Mouse (Mus musculus) lung, embryonic 15.5 days (tissue): ENCODE data around the gene Prss27. TPM values are rescaled to one million over a fixed set of nuclear protein-coding genes. Genes with fewer than 3 reads are reported as not detected.
"Not testable (repeated sequence)": the region's sequence is repeated elsewhere in the genome, so short reads cannot be mapped to it uniquely, and the experiment has no call there.

ENCODE experiments used
- ATAC-seq: fragments of 200-750 bp; cut with Nextera tagmentation; 2 replicates; pipeline ENCODE4 v1.8.0; 2017; ENCODE audit warnings: moderate number of reproducible peaks, borderline replicate concordance; ENCODE audit not compliant: low FRiP score, low TSS enrichment; ENCODE audit errors: extremely low read depth
- H3K27ac ChIP-seq: fragments of 300-500 bp; sonication (generic); 2 replicates; pipeline ENCODE4 v1.5.1; 2015; ENCODE audit warnings: moderate library complexity, mild to moderate bottlenecking, inconsistent platforms
- H3K27me3 ChIP-seq: fragments of 300-500 bp; sonication (generic); 2 replicates; pipeline ENCODE4 v1.6.1; 2015; ENCODE audit warnings: inconsistent platforms
- H3K36me3 ChIP-seq: fragments of 300-500 bp; sonication (generic); 2 replicates; pipeline ENCODE4 v1.6.1; 2015; ENCODE audit warnings: inconsistent platforms
- H3K4me1 ChIP-seq: fragments of 300-500 bp; sonication (generic); 2 replicates; pipeline ENCODE4 v1.6.1; 2015; ENCODE audit warnings: inconsistent platforms
- H3K4me2 ChIP-seq: fragments of 300-500 bp; sonication (generic); 2 replicates; pipeline ENCODE4 v1.6.1; 2015; ENCODE audit warnings: inconsistent platforms, mild to moderate bottlenecking, moderate library complexity
- H3K4me3 ChIP-seq: fragments of 300-500 bp; sonication (generic); 2 replicates; pipeline ENCODE4 v1.5.1; 2015; ENCODE audit warnings: mild to moderate bottlenecking, inconsistent platforms
- H3K9ac ChIP-seq: fragments of 300-500 bp; sonication (generic); 2 replicates; pipeline ENCODE4 v1.6.1; 2015; ENCODE audit warnings: inconsistent platforms
- H3K9me3 ChIP-seq: fragments of 300-500 bp; sonication (generic); 2 replicates; pipeline ENCODE4 v1.6.1; 2016; ENCODE audit warnings: inconsistent platforms
- WGBS: fragments of 180-500 bp; shearing (Covaris S2); methylation state at CpG from one replicate; pipeline ENCODE4 v1.1.7; 2015; 5-methylcytosine and 5-hydroxymethylcytosine counted together
- microRNA-seq: library from miRNA; unstranded; fragments of <30 nt; microRNA quantifications from one replicate; pipeline ENCODE4, GENCODE M21; 2016
- polyA plus RNA-seq: library from polyadenylated mRNA; unstranded; fragments of >200 nt; fragmentation: Nextera tagmentation; extraction: Ambion mirVana; gene quantifications from 2 replicates; pipeline ENCODE4 v1.2.1, GENCODE M21; 2015

The Prss27 gene
- polyA plus RNA-seq, 1 experiment from 2014 or later = 0.39 TPM

GRCm38 (mm10) chr17:24072919-24073696 lies 35.2 kb downstream of the Prss27 start, which contains the start of gene Kctd5:
Kctd5 (minus strand) TSS chr17:24073485.
- WGBS = under 1% methylated on average over 62 of the region's 62 CpGs
- ATAC-seq = peak; percentile 98
- Histone ChIP-seq H3K27me3 (no peaks in the 10 kb centered on the region), H3K36me3 (peaks cover 6% of the 10 kb centered on the region; the same call in 1 of the 2 replicates), H3K4me1 (peaks cover 8% of the 10 kb centered on the region), H3K4me2 (peak within 1 kb of the TSS; percentile 71), H3K9ac (peak within 1 kb of the TSS; percentile 97), H3K4me3 (peak within 1 kb of the TSS; percentile 97), H3K9me3 (no peaks in the 10 kb centered on the region), H3K27ac (peak within 1 kb of the TSS; percentile 88)

- ATAC-seq = no peak
- peaks cover 1% of the 10 kb centered on the region for H3K4me1 ChIP-seq
- WGBS = 79% methylated on average over 2 of the region's 2 CpGs
- H3K9ac ChIP-seq = no peak overlapping the region
- no peak overlapping the region for H3K4me3 ChIP-seq
- H3K27ac ChIP-seq = no peak overlapping the region
- H3K4me2 ChIP-seq = no peak overlapping the region
- no peaks in the 10 kb centered on the region for H3K9me3 ChIP-seq
- peaks cover 33% of the 10 kb centered on the region for H3K36me3 ChIP-seq
- H3K27me3 ChIP-seq = no peaks in the 10 kb centered on the region
Measured at GRCm38 (mm10) chr17:24077101-24077500, 39.2 kb downstream of the Prss27 start.

- ATAC-seq = no peak
- 33% methylated on average over 1 of the region's 1 CpGs for WGBS
- H3K36me3 ChIP-seq = peaks cover 40% of the 10 kb centered on the region
- H3K27me3 ChIP-seq = no peaks in the 10 kb centered on the region
- H3K4me3 ChIP-seq = no peak overlapping the region
- H3K9ac ChIP-seq = no peak overlapping the region
- H3K4me1 ChIP-seq = no peaks in the 10 kb centered on the region
- H3K27ac ChIP-seq = no peak overlapping the region
- no peak overlapping the region for H3K4me2 ChIP-seq
- H3K9me3 ChIP-seq = no peaks in the 10 kb centered on the region
Measured at GRCm38 (mm10) chr17:24084593-24084992, 46.6 kb downstream of the Prss27 start.

DNA sequence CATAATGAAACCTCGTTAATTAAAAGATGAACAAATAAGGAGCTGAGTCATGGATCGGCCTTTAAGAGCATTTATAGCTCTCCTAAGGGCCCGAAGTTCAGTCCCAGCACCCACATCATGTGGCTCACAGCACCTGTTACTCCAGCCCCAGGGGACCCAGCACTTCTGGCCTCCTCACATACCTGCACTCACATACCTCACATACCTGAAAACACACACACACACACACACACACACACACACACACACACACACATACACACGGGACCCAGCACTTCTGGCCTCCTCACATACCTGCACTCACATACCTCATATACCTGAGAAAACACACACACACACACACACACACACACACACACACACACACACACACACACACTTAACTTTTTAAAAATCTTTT lies 48.5 kb downstream of the Prss27 start:
- WGBS = 81% methylated on average over 4 of the region's 4 CpGs
- H3K27me3 ChIP-seq, H3K9me3 ChIP-seq, ATAC-seq, H3K4me3 ChIP-seq, H3K27ac ChIP-seq, H3K4me1 ChIP-seq, H3K9ac ChIP-seq, H3K4me2 ChIP-seq: not testable (repeated sequence)
- peaks cover 40% of the 10 kb centered on the region for H3K36me3 ChIP-seq

DNA sequence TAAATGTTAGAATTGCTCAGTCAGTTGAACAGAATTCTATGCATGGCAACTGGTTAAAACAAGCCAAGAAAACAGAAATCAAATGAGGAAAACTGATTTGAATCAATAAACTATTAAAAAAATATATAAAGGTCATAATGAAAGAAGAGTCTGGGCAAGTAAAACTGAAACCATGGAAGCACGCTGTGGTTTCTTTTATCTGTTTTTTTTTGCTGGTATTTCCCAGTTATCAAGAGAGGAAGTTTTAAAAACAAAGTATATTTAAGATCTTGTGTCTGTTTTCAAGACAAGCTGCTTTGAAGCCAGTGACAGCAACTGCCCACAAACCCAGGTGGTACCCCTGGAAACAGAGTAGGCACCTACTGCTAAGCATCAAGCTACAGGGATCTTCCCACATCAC lies 52.6 kb downstream of the Prss27 start:
- Histone ChIP-seq H3K27ac (no peak overlapping the region), H3K4me1 (no peaks in the 10 kb centered on the region), H3K36me3 (peaks cover 38% of the 10 kb centered on the region), H3K27me3 (no peaks in the 10 kb centered on the region), H3K4me2 (no peak overlapping the region), H3K4me3 (no peak overlapping the region), H3K9ac (no peak overlapping the region), H3K9me3 (no peaks in the 10 kb centered on the region)
- no peak for ATAC-seq
- 96% methylated on average over 1 of the region's 1 CpGs for WGBS

Small RNA genes within 50 kb of the gene (microRNA-seq; reads per million reads assigned to microRNA genes)
- not detected for gene Gm27700

Other genes starting within 250 kb of the Prss27 start
- gene Srrm2, start 247.6 kb upstream of the Prss27 start, polyA plus RNA-seq = 416 and 431 TPM in 2 replicates
- 927 and 1,006 TPM in 2 replicates for gene Elob, start 209.0 kb upstream of the Prss27 start, polyA plus RNA-seq
- 0.12 TPM in 1 of 2 replicates, not detected in the other for gene Prss33, start 202.1 kb upstream of the Prss27 start, polyA plus RNA-seq
- gene Prss32, start 194.3 kb upstream of the Prss27 start, polyA plus RNA-seq = not detected in 2 replicates
- gene Prss41, start 194.0 kb upstream of the Prss27 start, polyA plus RNA-seq = 1.1 and 1.3 TPM in 2 replicates
- gene Prss21, start 170.1 kb upstream of the Prss27 start, polyA plus RNA-seq = not detected in 2 replicates
- gene Dcpp1, start 157.3 kb upstream of the Prss27 start, polyA plus RNA-seq = 0.71 TPM in 1 of 2 replicates, not detected in the other
- gene Dcpp2, start 157.3 kb upstream of the Prss27 start, polyA plus RNA-seq = not detected in 2 replicates
- 1.8 and 2.0 TPM in 2 replicates for gene Dcpp3, start 120.7 kb upstream of the Prss27 start, polyA plus RNA-seq
- gene Sbp, start 96.5 kb upstream of the Prss27 start, polyA plus RNA-seq = not detected in 2 replicates
- not detected in 2 replicates for gene Sbpl, start 82.9 kb upstream of the Prss27 start, polyA plus RNA-seq
- gene Prss30, start 57.6 kb upstream of the Prss27 start, polyA plus RNA-seq = 0.10 and 0.20 TPM in 2 replicates
- 1.4 and 1.6 TPM in 2 replicates for gene Prss22, start 40.0 kb upstream of the Prss27 start, polyA plus RNA-seq
- 68.1 and 69.0 TPM in 2 replicates for gene Kctd5, start 35.3 kb downstream of the Prss27 start, polyA plus RNA-seq
- 30.3 and 34.5 TPM in 2 replicates for gene Pdpk1, start 112.8 kb downstream of the Prss27 start, polyA plus RNA-seq
- gene Amdhd2, start 125.6 kb downstream of the Prss27 start, polyA plus RNA-seq = 33.2 and 34.5 TPM in 2 replicates
- 447 and 455 TPM in 2 replicates for gene Atp6v0c, start 131.6 kb downstream of the Prss27 start, polyA plus RNA-seq
- gene Tbc1d24, start 167.4 kb downstream of the Prss27 start, polyA plus RNA-seq = 4.7 and 5.4 TPM in 2 replicates
- 6.1 and 6.7 TPM in 2 replicates for gene Ntn3, start 171.4 kb downstream of the Prss27 start, polyA plus RNA-seq
- 11.5 and 12.4 TPM in 2 replicates for gene Tedc2, start 182.7 kb downstream of the Prss27 start, polyA plus RNA-seq
- 71.7 and 77.0 TPM in 2 replicates for gene Ccnf, start 213.3 kb downstream of the Prss27 start, polyA plus RNA-seq